Mouse (Mus musculus) frontal cortex, postnatal 10 days (tissue): Measurements from ENCODE around the gene Ptgdr2.
A peak's percentile ranks its signal among the peaks of the same experiment; 100 is the strongest.

ENCODE experiments used
- DNase-seq, 2 experiments: peaks; one replicate each; pipeline ENCODE4 v3.0.0; 2022; ENCODE audit warnings: low spot score in 2 of 2, mixed read lengths in 1 of 2

The Ptgdr2 gene

GRCm38 (mm10) chr19:10930641-10931040 lies 6.3 kb upstream of the Ptgdr2 start:
- DNase-seq: no peak

- DNase-seq: no peak
Measured at GRCm38 (mm10) chr19:10935029-10935428, 1.9 kb upstream of the Ptgdr2 start.

- DNase-seq: no peak
Measured at GRCm38 (mm10) chr19:10936077-10936476, 883 bp upstream of the Ptgdr2 start.

- DNase-seq: no peak
Measured at GRCm38 (mm10) chr19:10938771-10939170, 1.8 kb downstream of the Ptgdr2 start.

- peak in 1 of 2 experiments; percentile 67 for DNase-seq
Measured at GRCm38 (mm10) chr19:10940097-10940800, 3.3 kb downstream of the Ptgdr2 start.

- peak in 1 of 2 experiments; percentile 31 for DNase-seq
Measured at GRCm38 (mm10) chr19:10940801-10941457, 4.0 kb downstream of the Ptgdr2 start.

- no peak for DNase-seq
Measured at GRCm38 (mm10) chr19:10943955-10944354, 7.0 kb downstream of the Ptgdr2 start.

GRCm38 (mm10) chr19:10946506-10946905 lies 9.5 kb downstream of the Ptgdr2 start:
- no peak for DNase-seq

- no peak for DNase-seq
Measured at GRCm38 (mm10) chr19:10947219-10947618, 10.3 kb downstream of the Ptgdr2 start.

GRCm38 (mm10) chr19:10948416-10948815 lies 11.5 kb downstream of the Ptgdr2 start:
- peak in 1 of 2 experiments; percentile 20 for DNase-seq

- peak; percentile 93 to 96 for DNase-seq
Measured at GRCm38 (mm10) chr19:10949112-10949511, 12.2 kb downstream of the Ptgdr2 start, which contains the start of gene Ccdc86. Gene Ccdc86 (minus strand): TSS chr19:10949266.

- no peak for DNase-seq
Measured at GRCm38 (mm10) chr19:10949558-10949957, 12.6 kb downstream of the Ptgdr2 start.

GRCm38 (mm10) chr19:10952021-10952939 lies 15.3 kb downstream of the Ptgdr2 start:
- peak; percentile 26 to 42 for DNase-seq

- no peak for DNase-seq
Measured at GRCm38 (mm10) chr19:10959085-10959977, 22.4 kb downstream of the Ptgdr2 start.

GRCm38 (mm10) chr19:10959978-10960346 lies 23.0 kb downstream of the Ptgdr2 start:
- no peak for DNase-seq

GRCm38 (mm10) chr19:10965721-10966120 lies 28.8 kb downstream of the Ptgdr2 start:
- no peak for DNase-seq

GRCm38 (mm10) chr19:10968578-10968977 lies 31.6 kb downstream of the Ptgdr2 start:
- no peak for DNase-seq

- no peak for DNase-seq
Measured at GRCm38 (mm10) chr19:10970457-10970856, 33.5 kb downstream of the Ptgdr2 start.

- DNase-seq: no peak
Measured at GRCm38 (mm10) chr19:10972660-10973059, 35.7 kb downstream of the Ptgdr2 start.

GRCm38 (mm10) chr19:10973187-10973586 lies 36.2 kb downstream of the Ptgdr2 start:
- no peak for DNase-seq

- no peak for DNase-seq
Measured at GRCm38 (mm10) chr19:10974238-10974865, 37.4 kb downstream of the Ptgdr2 start, which contains the start of gene Ms4a10. Gene Ms4a10 (minus strand): TSS chr19:10974670.
